Mouse (Mus musculus) hindbrain, embryonic 12.5 days (tissue): ENCODE measurements around the gene Necap2. TPM values are rescaled to one million over a fixed set of nuclear protein-coding genes. Genes with fewer than 3 reads are reported as not detected.

ENCODE experiments used
- ATAC-seq: fragments of 200-750 bp; cut with Nextera tagmentation; 2 replicates; pipeline ENCODE4 v1.8.0; 2017; ENCODE audit warnings: moderate TSS enrichment; ENCODE audit not compliant: low FRiP score
- H3K27ac ChIP-seq: fragments of 300-500 bp; sonication (generic); 2 replicates; pipeline ENCODE4 v1.5.1; 2016; ENCODE audit warnings: mild to moderate bottlenecking
- H3K27me3 ChIP-seq: fragments of 300-500 bp; sonication (generic); 2 replicates; pipeline ENCODE4 v1.6.1; 2016; ENCODE audit warnings: mild to moderate bottlenecking
- H3K36me3 ChIP-seq: fragments of 300-500 bp; sonication (generic); 2 replicates; pipeline ENCODE4 v1.6.1; 2016; ENCODE audit warnings: mild to moderate bottlenecking
- H3K4me1 ChIP-seq: fragments of 300-500 bp; sonication (generic); 2 replicates; pipeline ENCODE4 v1.6.1; 2016
- H3K4me2 ChIP-seq: fragments of 300-500 bp; sonication (generic); replicated peaks from 2 replicates; pipeline ENCODE4 v1.6.1; 2016; ENCODE audit warnings: mild to moderate bottlenecking
- H3K4me3 ChIP-seq: fragments of 300-500 bp; sonication (generic); 2 replicates; pipeline ENCODE4 v1.5.1; 2016; ENCODE audit warnings: mild to moderate bottlenecking
- H3K9ac ChIP-seq: fragments of 300-500 bp; sonication (generic); 2 replicates; pipeline ENCODE4 v1.6.1; 2016; ENCODE audit warnings: mild to moderate bottlenecking, moderate library complexity
- H3K9me3 ChIP-seq: fragments of 300-500 bp; sonication (generic); replicated peaks from 2 replicates; pipeline ENCODE4 v1.6.1; 2016; ENCODE audit warnings: mild to moderate bottlenecking
- WGBS: fragments of 180-500 bp; shearing (Covaris S2); methylation state at CpG from one replicate; pipeline ENCODE4 v1.1.7; 2016; 5-methylcytosine and 5-hydroxymethylcytosine counted together
- polyA plus RNA-seq: library from polyadenylated mRNA; unstranded; fragments of >200 nt; fragmentation: Nextera tagmentation; extraction: Ambion mirVana; gene quantifications from 2 replicates; pipeline ENCODE4 v1.2.1, GENCODE M21; 2016

Necap2 gene
- polyA plus RNA-seq, 1 experiment from 2014 or later = 57.6 TPM

GRCm38 (mm10) chr4:141053568-141054161 is 24.5 kb downstream of the Necap2 start:
- WGBS = 20% methylated on average over 17 of the region's 17 CpGs
- H3K4me3 ChIP-seq = peak overlapping the region; percentile 12; the same call in 1 of the 2 replicates
- no peaks in the 10 kb centered on the region for H3K27me3 ChIP-seq
- H3K9ac ChIP-seq = peak overlapping the region; percentile 43
- peaks cover 44% of the 10 kb centered on the region for H3K4me1 ChIP-seq
- peak overlapping the region; percentile 43 for H3K4me2 ChIP-seq
- H3K36me3 ChIP-seq = peaks cover 20% of the 10 kb centered on the region; the same call in 1 of the 2 replicates
- peak overlapping the region; percentile 77 for H3K27ac ChIP-seq
- peak; percentile 42 for ATAC-seq
- no peaks in the 10 kb centered on the region for H3K9me3 ChIP-seq

- Histone ChIP-seq H3K4me2 (peak overlapping the region; percentile 43), H3K27ac (peak overlapping the region; percentile 77), H3K4me3 (no peak overlapping the region), H3K9me3 (no peaks in the 10 kb centered on the region), H3K27me3 (no peaks in the 10 kb centered on the region), H3K9ac (peak overlapping the region; percentile 43), H3K4me1 (peaks cover 48% of the 10 kb centered on the region), H3K36me3 (peaks cover 20% of the 10 kb centered on the region; the same call in 1 of the 2 replicates)
- WGBS = 45% methylated on average over 8 of the region's 8 CpGs
- peak; percentile 1; the same call in 1 of the 2 replicates for ATAC-seq
These were observed 25.0 kb downstream of the Necap2 start for GRCm38 (mm10) chr4:141053138-141053537.

- H3K4me2 ChIP-seq = no peak overlapping the region
- H3K9me3 ChIP-seq = no peaks in the 10 kb centered on the region
- no peak for ATAC-seq
- 0 out of 2 replicates have a peak overlapping the region, but pooled peaks have one; percentile 77 for H3K27ac ChIP-seq
- no peak overlapping the region for H3K9ac ChIP-seq
- no peak overlapping the region for H3K4me3 ChIP-seq
- no peaks in the 10 kb centered on the region for H3K27me3 ChIP-seq
- 89% methylated on average over 12 of the region's 12 CpGs for WGBS
- H3K36me3 ChIP-seq = peaks cover 20% of the 10 kb centered on the region; the same call in 1 of the 2 replicates
- H3K4me1 ChIP-seq = peaks cover 52% of the 10 kb centered on the region
These were observed 25.7 kb downstream of the Necap2 start for GRCm38 (mm10) chr4:141052442-141052841.

- H3K27ac ChIP-seq = peak overlapping the region; percentile 96
- peaks cover 20% of the 10 kb centered on the region for H3K36me3 ChIP-seq
- whole genome bisulfite sequencing = 18% methylated on average over 4 of the region's 4 CpGs
- peaks cover 65% of the 10 kb centered on the region for H3K4me1 ChIP-seq
- H3K27me3 ChIP-seq = no peaks in the 10 kb centered on the region
- ATAC-seq = peak; percentile 72
- H3K4me2 ChIP-seq = peak overlapping the region; percentile 42
- no peaks in the 10 kb centered on the region for H3K9me3 ChIP-seq
- H3K4me3 ChIP-seq = no peak overlapping the region
- peak overlapping the region; percentile 47; the same call in 1 of the 2 replicates for H3K9ac ChIP-seq
These were observed 28.7 kb downstream of the Necap2 start for GRCm38 (mm10) chr4:141049476-141049835.

- Histone ChIP-seq H3K4me1 (peaks cover 61% of the 10 kb centered on the region), H3K36me3 (peaks cover 20% of the 10 kb centered on the region), H3K9ac (peak overlapping the region; percentile 47; the same call in 1 of the 2 replicates), H3K4me3 (no peak overlapping the region), H3K27ac (peak overlapping the region; percentile 96), H3K9me3 (no peaks in the 10 kb centered on the region), H3K27me3 (no peaks in the 10 kb centered on the region), H3K4me2 (peak overlapping the region; percentile 42)
- WGBS = 36% methylated on average over 17 of the region's 17 CpGs
- peak; percentile 41 for ATAC-seq
These were observed 29.2 kb downstream of the Necap2 start for GRCm38 (mm10) chr4:141048810-141049475.

- no peak for ATAC-seq
- no peak overlapping the region for H3K9ac ChIP-seq
- 18% methylated on average over 8 of the region's 8 CpGs for whole genome bisulfite sequencing
- no peaks in the 10 kb centered on the region for H3K9me3 ChIP-seq
- H3K36me3 ChIP-seq = peaks cover 35% of the 10 kb centered on the region
- H3K4me3 ChIP-seq = no peak overlapping the region
- H3K4me1 ChIP-seq = peaks cover 34% of the 10 kb centered on the region
- no peak overlapping the region for H3K27ac ChIP-seq
- no peaks in the 10 kb centered on the region for H3K27me3 ChIP-seq
- H3K4me2 ChIP-seq = no peak overlapping the region
These were observed 33.3 kb downstream of the Necap2 start for GRCm38 (mm10) chr4:141044816-141045215.

- H3K4me3 ChIP-seq = no peak overlapping the region
- H3K36me3 ChIP-seq = peaks cover 54% of the 10 kb centered on the region
- WGBS = 44% methylated on average over 12 of the region's 12 CpGs
- H3K4me1 ChIP-seq = peaks cover 4% of the 10 kb centered on the region; the same call in 1 of the 2 replicates
- H3K9ac ChIP-seq = no peak overlapping the region
- no peaks in the 10 kb centered on the region for H3K9me3 ChIP-seq
- ATAC-seq = peak; percentile 33; the same call in 1 of the 2 replicates
- no peak overlapping the region for H3K27ac ChIP-seq
- H3K4me2 ChIP-seq = no peak overlapping the region
- no peaks in the 10 kb centered on the region for H3K27me3 ChIP-seq
These were observed 37.0 kb downstream of the Necap2 start for GRCm38 (mm10) chr4:141041117-141041516.

- ATAC-seq = no peak
- Histone ChIP-seq H3K9ac (peak overlapping the region; percentile 32; the same call in 1 of the 2 replicates), H3K27me3 (0 out of 2 replicates have a peak, but pooled peaks cover 3% of the 10 kb centered on the region), H3K4me1 (peaks cover 11% of the 10 kb centered on the region; the same call in 1 of the 2 replicates), H3K27ac (peak overlapping the region; percentile 41), H3K4me2 (no peak overlapping the region), H3K36me3 (peaks cover 79% of the 10 kb centered on the region), H3K9me3 (no peaks in the 10 kb centered on the region), H3K4me3 (no peak overlapping the region)
- WGBS = 79% methylated on average over 27 of the region's 27 CpGs
These were observed 44.3 kb downstream of the Necap2 start for GRCm38 (mm10) chr4:141033606-141034549.

- peak; percentile 45 for ATAC-seq
- no peak overlapping the region for H3K9ac ChIP-seq
- WGBS = 20% methylated on average over 6 of the region's 6 CpGs
- H3K9me3 ChIP-seq = no peaks in the 10 kb centered on the region
- H3K36me3 ChIP-seq = peaks cover 81% of the 10 kb centered on the region
- 0 out of 2 replicates have a peak, but pooled peaks cover 3% of the 10 kb centered on the region for H3K27me3 ChIP-seq
- no peak overlapping the region for H3K27ac ChIP-seq
- H3K4me2 ChIP-seq = no peak overlapping the region
- peaks cover 11% of the 10 kb centered on the region; the same call in 1 of the 2 replicates for H3K4me1 ChIP-seq
- H3K4me3 ChIP-seq = no peak overlapping the region
These were observed 46.4 kb downstream of the Necap2 start for GRCm38 (mm10) chr4:141031733-141032132.

- Histone ChIP-seq H3K9ac (no peak overlapping the region), H3K27ac (no peak overlapping the region), H3K27me3 (0 out of 2 replicates have a peak, but pooled peaks cover 3% of the 10 kb centered on the region), H3K36me3 (peaks cover 82% of the 10 kb centered on the region), H3K4me3 (no peak overlapping the region), H3K9me3 (no peaks in the 10 kb centered on the region), H3K4me1 (peaks cover 11% of the 10 kb centered on the region; the same call in 1 of the 2 replicates), H3K4me2 (no peak overlapping the region)
- ATAC-seq = no peak
- WGBS = 90% methylated on average over 17 of the region's 18 CpGs
These were observed 47.5 kb downstream of the Necap2 start for GRCm38 (mm10) chr4:141030541-141031206.

- no peak for ATAC-seq
- Histone ChIP-seq H3K4me1 (peaks cover 22% of the 10 kb centered on the region), H3K27ac (no peak overlapping the region), H3K4me3 (no peak overlapping the region), H3K9me3 (no peaks in the 10 kb centered on the region), H3K4me2 (no peak overlapping the region), H3K36me3 (peaks cover 76% of the 10 kb centered on the region), H3K9ac (no peak overlapping the region), H3K27me3 (no peaks in the 10 kb centered on the region)
- 79% methylated on average over 27 of the region's 27 CpGs for WGBS
These were observed 53.2 kb downstream of the Necap2 start for GRCm38 (mm10) chr4:141024992-141025391.
